Mouse (Mus musculus): ENCODE data around the gene Samd14. TPM values are rescaled to one million over a fixed set of nuclear protein-coding genes. Genes with fewer than 3 reads are reported as not detected.
A peak's percentile ranks its signal among the peaks of the same experiment; 100 is the strongest.

Gene Samd14
- polyA plus RNA-seq, 1 experiment, result 14.4 TPM

DNA sequence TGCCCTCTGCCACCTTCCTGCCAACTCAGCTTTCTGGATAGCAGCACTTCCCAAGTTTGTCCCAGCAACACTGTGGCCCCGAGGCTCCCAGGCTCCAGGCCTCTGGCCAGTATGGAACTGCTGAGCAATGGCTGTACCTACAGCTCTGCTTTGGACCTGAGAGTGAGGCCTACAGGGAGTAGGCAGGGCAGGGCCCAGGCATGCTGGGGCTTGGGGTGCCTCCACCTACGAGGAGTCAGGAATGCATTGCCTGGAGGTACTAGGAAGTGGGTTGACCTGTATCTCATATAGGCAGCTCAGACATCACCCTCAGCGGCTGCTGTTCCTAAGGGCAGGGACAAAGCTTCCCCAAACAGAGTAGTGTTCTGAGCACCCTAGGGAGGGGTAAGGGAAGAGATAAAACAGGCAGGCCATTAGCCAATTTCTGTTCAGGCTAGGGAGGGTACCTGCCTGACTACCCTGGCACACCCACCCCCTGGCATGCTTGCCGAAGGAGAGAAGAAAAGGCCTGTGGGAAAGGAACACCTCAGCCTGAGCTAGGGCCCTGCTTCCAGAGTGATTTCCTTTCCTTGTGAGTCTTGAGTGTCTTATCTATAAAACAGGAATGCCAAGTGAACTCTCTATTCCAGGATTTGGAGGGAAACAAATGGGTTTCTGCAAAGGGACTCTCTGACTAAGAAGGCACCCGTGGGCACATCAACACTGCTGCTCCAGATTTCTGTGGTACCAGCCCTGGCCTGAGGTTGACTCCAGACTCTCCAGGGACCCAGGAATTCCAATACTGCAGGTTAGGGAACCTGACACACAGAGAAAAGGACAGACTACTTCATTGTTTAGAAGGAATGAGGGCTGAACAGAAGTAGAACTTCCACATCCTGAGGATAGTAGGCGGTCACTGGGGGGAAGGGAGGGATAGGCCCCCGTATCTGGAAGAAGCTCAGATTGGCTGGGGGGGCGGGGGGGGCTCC, 60.7 kb downstream of the Samd14 start:
- peaks cover 5% of the 10 kb centered on the region for H3K36me3 ChIP-seq (ENCODE audit: control insufficient read depth, insufficient read depth)
- no peaks in the 10 kb centered on the region for H3K79me2 ChIP-seq (ENCODE audit: control insufficient read depth, insufficient read depth)
- no peak overlapping the region for H3K4me2 ChIP-seq (ENCODE audit: low read depth)
- TF ChIP-seq SRF (IDR thresholded peaks at IDR 0.05; ENCODE audit: control insufficient read depth, insufficient read length, low read depth) (no peak), CEBPB (IDR thresholded peaks at IDR 0.05; ENCODE audit: insufficient read depth, poor library complexity, severe bottlenecking) (no peak), TCF3 (IDR thresholded peaks at IDR 0.05; ENCODE audit: insufficient read length, low read depth) (no peak), TCF12 (IDR thresholded peaks at IDR 0.05; ENCODE audit: insufficient read depth, poor library complexity, severe bottlenecking) (no peak), E2F4 (IDR thresholded peaks at IDR 0.05; ENCODE audit: insufficient read depth) (no peak), POLR2A (IDR thresholded peaks at IDR 0.05; ENCODE audit: insufficient read length, low read depth) (no peak), USF1 (IDR thresholded peaks at IDR 0.05; ENCODE audit: low read depth) (no peak), MAX (IDR thresholded peaks at IDR 0.05; ENCODE audit: low read depth) (no peak), REST (IDR thresholded peaks at IDR 0.05; ENCODE audit: insufficient read depth, insufficient read length) (no peak), MYOD1 (IDR thresholded peaks at IDR 0.05; ENCODE audit: control insufficient read depth in 1 of 3, insufficient read length in 2 of 3, low read depth in 2 of 3) (no peak)
- H3ac ChIP-seq (ENCODE audit: control insufficient read depth, insufficient read length), result no peak overlapping the region
- no peak overlapping the region for H3K4me3 ChIP-seq
- H3K27me3 ChIP-seq (ENCODE audit: control insufficient read depth, insufficient read depth, insufficient read length), result no peaks in the 10 kb centered on the region

DNA sequence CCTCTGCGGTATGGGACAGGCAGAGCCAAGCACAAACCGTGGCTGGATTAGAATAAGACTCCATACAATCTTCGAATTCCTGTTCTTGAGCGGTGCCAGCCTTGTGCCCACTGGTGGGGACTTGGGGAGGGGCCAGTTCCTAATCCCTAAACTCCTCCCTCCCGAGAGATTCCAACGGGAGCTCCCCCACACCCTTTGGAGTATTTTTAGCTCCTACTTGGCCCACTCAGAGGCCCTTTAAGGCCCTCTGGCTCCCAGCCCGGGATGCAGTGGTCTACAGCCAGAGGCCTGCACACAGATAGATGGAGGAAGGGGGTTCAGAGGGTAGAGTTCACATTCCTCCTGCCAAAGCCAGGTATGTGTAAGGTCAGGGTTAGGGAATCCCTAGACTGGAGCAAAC, 61.6 kb downstream of the Samd14 start:
- no peak overlapping the region for H3ac ChIP-seq (ENCODE audit: control insufficient read depth, insufficient read length)
- no peak overlapping the region for H3K4me3 ChIP-seq
- no peaks in the 10 kb centered on the region for H3K79me2 ChIP-seq (ENCODE audit: control insufficient read depth, insufficient read depth)
- no peaks in the 10 kb centered on the region for H3K36me3 ChIP-seq (ENCODE audit: control insufficient read depth, insufficient read depth)
- TF ChIP-seq E2F4 (IDR thresholded peaks at IDR 0.05; ENCODE audit: insufficient read depth) (no peak), USF1 (IDR thresholded peaks at IDR 0.05; ENCODE audit: low read depth) (no peak), REST (IDR thresholded peaks at IDR 0.05; ENCODE audit: insufficient read depth, insufficient read length) (no peak), TCF12 (IDR thresholded peaks at IDR 0.05; ENCODE audit: insufficient read depth, poor library complexity, severe bottlenecking) (no peak)
- H3K27me3 ChIP-seq (ENCODE audit: control insufficient read depth, insufficient read depth, insufficient read length), result no peaks in the 10 kb centered on the region
- H3K4me2 ChIP-seq (ENCODE audit: low read depth), result peak overlapping the region; percentile 53

DNA sequence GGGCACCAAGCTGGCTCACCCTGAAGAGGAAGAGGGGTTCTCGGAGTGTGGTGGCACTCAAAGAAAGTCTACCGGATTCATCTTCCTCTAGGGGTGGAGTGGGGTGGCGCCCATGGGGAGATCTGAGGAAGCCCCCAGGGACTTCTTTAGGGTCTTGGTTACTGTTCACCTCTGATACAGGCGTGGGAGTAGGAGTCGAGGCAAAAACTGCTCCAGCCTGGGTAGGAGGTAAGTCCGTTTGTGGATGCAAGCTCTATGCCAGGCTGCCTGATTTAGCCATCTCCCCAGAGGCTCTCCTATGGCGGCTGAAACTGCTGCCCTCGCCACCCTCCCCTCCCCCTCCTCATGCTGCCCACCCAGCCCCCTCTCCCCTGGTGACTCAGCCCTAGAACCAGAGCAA, 62.5 kb downstream of the Samd14 start:
- H3K36me3 ChIP-seq (ENCODE audit: control insufficient read depth, insufficient read depth), result no peaks in the 10 kb centered on the region
- no peak overlapping the region for H3ac ChIP-seq (ENCODE audit: control insufficient read depth, insufficient read length)
- H3K4me2 ChIP-seq (ENCODE audit: low read depth), result peak overlapping the region; percentile 53
- no peak overlapping the region for H3K4me3 ChIP-seq
- H3K79me2 ChIP-seq (ENCODE audit: control insufficient read depth, insufficient read depth), result no peaks in the 10 kb centered on the region
- no peak for TF ChIP-seq E2F4 (IDR thresholded peaks at IDR 0.05; ENCODE audit: insufficient read depth)
- TF ChIP-seq SRF (IDR thresholded peaks at IDR 0.05; ENCODE audit: control insufficient read depth, insufficient read length, low read depth), result no peak
- no peak for TF ChIP-seq USF1 (IDR thresholded peaks at IDR 0.05; ENCODE audit: low read depth)
- TF ChIP-seq CEBPB (IDR thresholded peaks at IDR 0.05; ENCODE audit: insufficient read depth, poor library complexity, severe bottlenecking), result no peak
- no peak for TF ChIP-seq MYOG (IDR thresholded peaks at IDR 0.05; ENCODE audit: control insufficient read depth in 1 of 3, insufficient read depth in 1 of 3, insufficient read length in 2 of 3, low read depth in 2 of 3)
- TF ChIP-seq MYOD1 (IDR thresholded peaks at IDR 0.05; ENCODE audit: control insufficient read depth in 1 of 3, insufficient read length in 2 of 3, low read depth in 2 of 3), result no peak
- no peak for TF ChIP-seq REST (IDR thresholded peaks at IDR 0.05; ENCODE audit: insufficient read depth, insufficient read length)
- no peak for TF ChIP-seq TCF3 (IDR thresholded peaks at IDR 0.05; ENCODE audit: insufficient read length, low read depth)
- no peak for TF ChIP-seq POLR2A (IDR thresholded peaks at IDR 0.05; ENCODE audit: insufficient read length, low read depth)
- TF ChIP-seq MAX (IDR thresholded peaks at IDR 0.05; ENCODE audit: low read depth), result no peak
- no peak for TF ChIP-seq POLR2AphosphoS2 (IDR thresholded peaks at IDR 0.05; ENCODE audit: insufficient read length, low read depth)
- TF ChIP-seq TCF12 (IDR thresholded peaks at IDR 0.05; ENCODE audit: insufficient read depth, poor library complexity, severe bottlenecking), result no peak
- H3K27me3 ChIP-seq (ENCODE audit: control insufficient read depth, insufficient read depth, insufficient read length), result no peaks in the 10 kb centered on the region

DNA sequence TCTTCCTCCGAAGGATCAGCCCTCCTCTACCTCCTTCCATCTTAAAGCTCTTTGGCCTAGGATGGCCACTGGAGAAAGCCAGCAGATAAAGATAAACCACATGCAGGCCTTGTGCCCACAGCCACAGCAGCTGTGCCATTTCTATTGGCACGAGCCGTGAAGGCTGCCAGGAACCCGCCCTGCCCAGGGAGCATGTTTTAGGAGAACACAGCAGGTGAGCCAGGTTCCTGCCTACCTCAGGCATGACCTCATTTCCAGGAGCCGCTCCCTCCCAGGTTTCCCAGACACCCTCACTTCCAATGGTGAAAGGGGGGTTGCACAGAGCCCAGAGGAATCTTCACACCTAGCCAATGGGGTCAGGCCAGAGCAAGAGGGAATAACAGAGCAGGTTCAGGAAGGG, 63.1 kb downstream of the Samd14 start:
- TF ChIP-seq POLR2AphosphoS2 (IDR thresholded peaks at IDR 0.05; ENCODE audit: insufficient read length, low read depth) (no peak), MAX (IDR thresholded peaks at IDR 0.05; ENCODE audit: low read depth) (no peak), CEBPB (IDR thresholded peaks at IDR 0.05; ENCODE audit: insufficient read depth, poor library complexity, severe bottlenecking) (no peak), USF1 (IDR thresholded peaks at IDR 0.05; ENCODE audit: low read depth) (no peak), REST (IDR thresholded peaks at IDR 0.05; ENCODE audit: insufficient read depth, insufficient read length) (no peak), MYOG (IDR thresholded peaks at IDR 0.05; ENCODE audit: control insufficient read depth in 1 of 3, insufficient read depth in 1 of 3, insufficient read length in 2 of 3, low read depth in 2 of 3) (peak; percentile 67 to 95 (median 87)), MYOD1 (IDR thresholded peaks at IDR 0.05; ENCODE audit: control insufficient read depth in 1 of 3, insufficient read length in 2 of 3, low read depth in 2 of 3) (peak in 2 of 3 experiments; percentile 90 to 91), SRF (IDR thresholded peaks at IDR 0.05; ENCODE audit: control insufficient read depth, insufficient read length, low read depth) (no peak), POLR2A (IDR thresholded peaks at IDR 0.05; ENCODE audit: insufficient read length, low read depth) (no peak), TCF12 (IDR thresholded peaks at IDR 0.05; ENCODE audit: insufficient read depth, poor library complexity, severe bottlenecking) (no peak), E2F4 (IDR thresholded peaks at IDR 0.05; ENCODE audit: insufficient read depth) (no peak), TCF3 (IDR thresholded peaks at IDR 0.05; ENCODE audit: insufficient read length, low read depth) (peak; percentile 30)
- Histone ChIP-seq H3K36me3 (ENCODE audit: control insufficient read depth, insufficient read depth) (no peaks in the 10 kb centered on the region), H3K79me2 (ENCODE audit: control insufficient read depth, insufficient read depth) (no peaks in the 10 kb centered on the region), H3K27me3 (ENCODE audit: control insufficient read depth, insufficient read depth, insufficient read length) (no peaks in the 10 kb centered on the region), H3K4me3 (no peak overlapping the region), H3K4me2 (ENCODE audit: low read depth) (peak overlapping the region; percentile 53), H3ac (ENCODE audit: control insufficient read depth, insufficient read length) (no peak overlapping the region)

Measured in myocyte (in vitro differentiated cells).